Mouse (Mus musculus) heart, postnatal 36 days (tissue): ENCODE results near the gene Mup22. TPM values are rescaled to one million over a fixed set of nuclear protein-coding genes. Genes with fewer than 3 reads are reported as not detected.
"Not testable (repeated sequence)": the region's sequence is repeated elsewhere in the genome, so short reads cannot be mapped to it uniquely, and the experiment has no call there.

Experiments
- DNase-seq, 2 experiments: peaks; one replicate each; pipeline ENCODE4 v3.0.0; 2021 to 2022
- intact Hi-C: fragments of 180-260 bp; cut with DNase I; formaldehyde crosslinking; loops from one replicate; pipeline ENCODE4 v1.15.1; 2025
- total RNA-seq, 2 experiments: library from RNA; stranded (reverse); gene quantifications; 2 replicates each; pipeline ENCODE4 v1.2.3; 2021

Mup22 gene
- total RNA-seq, result not detected

DNA sequence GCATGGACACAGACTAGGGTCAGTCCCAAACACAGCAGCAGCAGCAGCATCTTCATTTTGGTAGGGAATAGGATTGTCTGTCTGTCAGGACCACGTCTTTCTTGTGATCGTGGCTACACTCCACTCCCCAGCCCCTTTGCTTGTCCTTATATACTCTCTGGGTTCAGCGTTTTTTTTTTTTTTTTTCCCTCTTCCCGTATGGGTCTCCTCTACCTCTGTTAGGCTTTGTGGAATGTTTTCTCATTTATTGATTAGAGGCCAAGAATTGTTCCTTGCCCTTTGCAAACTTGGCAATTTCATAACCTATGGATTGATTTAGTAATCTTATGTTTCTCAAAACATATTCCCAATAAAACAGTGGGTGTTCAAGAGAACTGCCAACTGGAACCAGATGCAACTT lies at the start of gene Mup22:
Gene Mup22, minus strand, starts transcription at position 101 of the 400 bp plus-strand sequence.
- DNase-seq, intact Hi-C loops: not testable (repeated sequence)

DNA sequence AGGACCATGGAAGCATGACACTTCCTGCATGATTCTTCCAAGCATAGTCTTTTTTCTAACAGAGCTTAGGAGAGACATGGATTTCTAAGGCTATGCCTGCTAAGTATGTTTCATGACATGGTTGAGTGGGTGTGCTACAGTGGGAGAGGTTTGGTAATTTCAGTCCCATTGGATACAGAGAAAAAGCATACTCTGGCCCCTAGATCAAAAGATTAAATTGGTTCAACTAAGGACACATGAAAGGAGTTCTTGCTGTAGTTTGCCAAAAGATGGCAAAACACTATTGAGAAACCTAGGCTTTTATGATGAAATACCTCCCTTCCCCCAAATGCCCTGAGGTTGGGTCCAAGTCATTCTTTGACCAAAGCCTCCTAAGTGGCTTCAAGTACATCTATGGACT lies 19.6 kb upstream of the Mup22 start:
- DNase-seq, intact Hi-C loops: not testable (repeated sequence)

Other genes with a start within 250 kb of the Mup22 start
- gene Mup10, start 239.3 kb downstream of the Mup22 start, total RNA-seq, result under 1 TPM in 1 of 2 experiments, not detected in 1; 0.69 TPM
- not detected for gene Mup11, start 159.1 kb downstream of the Mup22 start, total RNA-seq
- gene Mup12, start 80.1 kb downstream of the Mup22 start, total RNA-seq, result not detected